8 mouse cellular contexts compared by ENCODE assay signal in the genomic region with DNA sequence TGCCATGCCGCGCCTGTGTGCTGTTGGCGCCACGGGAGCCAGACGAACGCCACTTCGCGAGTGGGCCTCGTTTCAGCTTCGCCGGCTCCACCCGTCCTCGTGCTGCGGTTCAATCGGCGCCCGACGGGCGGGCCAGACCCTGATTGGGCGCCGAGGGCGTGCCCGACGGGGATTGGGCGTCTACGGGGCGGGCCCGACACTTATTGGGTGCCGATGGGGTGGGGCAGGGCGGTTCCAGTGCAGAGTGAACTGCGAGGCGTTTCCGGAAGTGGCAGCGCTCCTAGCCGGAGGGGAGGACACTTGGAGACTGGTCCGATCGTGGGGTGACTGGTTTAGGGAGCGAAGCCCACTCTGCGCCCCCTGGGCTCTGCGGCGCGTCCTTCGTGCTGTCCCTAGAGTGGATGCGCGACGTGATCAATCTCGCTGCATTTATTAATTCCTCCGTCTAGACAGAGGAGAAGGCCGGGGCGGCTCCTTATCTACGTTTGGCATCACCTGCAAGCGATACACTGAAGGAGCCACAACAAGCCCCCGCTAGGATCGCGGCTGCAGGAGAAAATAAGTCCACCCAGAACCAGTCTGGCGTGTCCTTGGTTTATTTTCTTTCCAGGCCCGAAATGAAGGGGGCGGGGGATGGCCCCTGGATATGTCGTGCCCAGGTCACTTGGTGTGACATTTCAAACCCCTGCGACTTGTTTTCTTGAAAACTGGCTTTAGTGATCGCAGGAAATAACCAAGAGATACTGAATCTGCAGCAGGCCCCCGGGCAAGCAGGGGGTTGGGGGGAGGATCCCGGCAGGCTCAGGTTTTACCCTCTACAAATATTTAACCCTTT. TPM values are rescaled to one million over a fixed set of nuclear protein-coding genes. Genes with fewer than 3 reads are reported as not detected.
DNase-seq lines count a peak whose midpoint lies in the region; ATAC-seq and TF ChIP-seq lines count a peak whose summit lies in the region.

No protein-coding gene starts in this region.

- H3K27ac ChIP-seq in heart, embryonic 13.5 days (replicated peaks), result no peak overlapping the region
- no peak overlapping the region for H3K27ac ChIP-seq in kidney, embryonic 14.5 days (ENCODE audit: low read depth, low read length)
- H3K27ac ChIP-seq in small intestine, adult 2 months (ENCODE audit: insufficient read depth, low read depth, low read length), result no peak overlapping the region

- peaks cover 88% of the 10 kb centered on the region for H3K27me3 ChIP-seq in heart, embryonic 13.5 days (replicated peaks)
- H3K27me3 ChIP-seq in kidney, embryonic 14.5 days (ENCODE audit: control insufficient read depth, insufficient read depth, low read length), result peaks cover 87% of the 10 kb centered on the region
- peaks cover 67% of the 10 kb centered on the region for H3K27me3 ChIP-seq in small intestine, adult 2 months (ENCODE audit: control insufficient read depth, insufficient read depth, low read length)

- H3K9me3 ChIP-seq in heart, embryonic 13.5 days, result no peaks in the 10 kb centered on the region
- H3K9me3 ChIP-seq in kidney, embryonic 14.5 days (ENCODE audit: control insufficient read depth, low read length), result no peaks in the 10 kb centered on the region

- peak; percentile 26 for DNase-seq in left cerebral cortex, postnatal 4 days
- no peak for DNase-seq in left cerebral cortex, postnatal 25 days (ENCODE audit: low spot score in 2 of 2)
- peak; percentile 78 for DNase-seq in embryo, embryonic 11 days
- peak; percentile 46 for DNase-seq in lung, postnatal 36 days
- no peak for DNase-seq in left cerebral cortex, adult 11 months (ENCODE audit: low spot score)

- no peak for TF ChIP-seq POLR2A in small intestine, adult 2 months (IDR thresholded peaks at IDR 0.05; ENCODE audit: low read depth, low read length)

- no peak for ATAC-seq in heart, embryonic 13.5 days (ENCODE audit: extremely low read depth, insufficient number of reproducible peaks, low FRiP score, low TSS enrichment)
- ATAC-seq in kidney, embryonic 14.5 days (ENCODE audit: low FRiP score, low TSS enrichment), result peak; percentile 57

- intact Hi-C loops in left cerebral cortex, postnatal 4 days (cut with DNase I), result loop anchor here (10.0 kb wide), 1 partner anchor 368 kb away; no protein-coding TSS in a partner anchor
- intact Hi-C loops in left cerebral cortex, postnatal 25 days (cut with DNase I), result no loop called here

- 2% methylated on average over 63 of the region's 63 CpGs for WGBS in heart, embryonic 13.5 days
- 2% methylated on average over 63 of the region's 63 CpGs for WGBS in kidney, embryonic 14.5 days
- WGBS in small intestine, adult 2 months, result 12% methylated on average over 63 of the region's 63 CpGs

- no peaks in the 10 kb centered on the region for H3K36me3 ChIP-seq in heart, embryonic 13.5 days
- H3K36me3 ChIP-seq in kidney, embryonic 14.5 days (ENCODE audit: control insufficient read depth, insufficient read depth, low read length), result no peaks in the 10 kb centered on the region
- no peaks in the 10 kb centered on the region for H3K36me3 ChIP-seq in small intestine, adult 2 months (ENCODE audit: control insufficient read depth, insufficient read depth, low read length)

- no peak overlapping the region for H3K9ac ChIP-seq in heart, embryonic 13.5 days
- H3K9ac ChIP-seq in kidney, embryonic 14.5 days (ENCODE audit: low read depth, low read length), result no peak overlapping the region

- H3K4me2 ChIP-seq in heart, embryonic 13.5 days, result peak overlapping the region; percentile 63
- peak overlapping the region; percentile 45 for H3K4me2 ChIP-seq in kidney, embryonic 14.5 days (replicated peaks; ENCODE audit: low read depth, low read length)

- TF ChIP-seq CTCF in small intestine, adult 2 months (IDR thresholded peaks at IDR 0.05; ENCODE audit: extremely low read depth, insufficient read length, insufficient replicate concordance, low read depth, low read length), result no peak

- H3K4me3 ChIP-seq in heart, embryonic 13.5 days, result peak overlapping the region; percentile 44
- H3K4me3 ChIP-seq in kidney, embryonic 14.5 days (ENCODE audit: low read length), result peak overlapping the region; percentile 33
- H3K4me3 ChIP-seq in small intestine, adult 2 months (ENCODE audit: low read depth, low read length), result peak overlapping the region; percentile 59

- H3K4me1 ChIP-seq in heart, embryonic 13.5 days, result peaks cover 50% of the 10 kb centered on the region
- peaks cover 15% of the 10 kb centered on the region for H3K4me1 ChIP-seq in kidney, embryonic 14.5 days (ENCODE audit: control insufficient read depth, insufficient read depth, low read length)
- H3K4me1 ChIP-seq in small intestine, adult 2 months (ENCODE audit: control insufficient read depth, insufficient read depth, insufficient read length, low read length), result peaks cover 31% of the 10 kb centered on the region

RNA-seq across cellular contexts. Expression of gene Isl2, which starts 7.9 kb away (rescaled TPM):
- total RNA-seq in left cerebral cortex, postnatal 4 days (2021), result not detected
- total RNA-seq in left cerebral cortex, postnatal 25 days (2021), result not detected
- polyA plus RNA-seq in heart, embryonic 13.5 days (2015; fragmentation: Nextera tagmentation; extraction: Ambion mirVana), result 0.17 and 0.74 TPM in 2 replicates
- not detected in 2 replicates for polyA plus RNA-seq in kidney, embryonic 14.5 days (2014; fragmentation: Nextera tagmentation; extraction: Ambion mirVana)
- polyA plus RNA-seq in small intestine, adult 2 months (2012; rRNA removed), result 2.2 and 3.4 TPM in 2 replicates

RNA-seq across cellular contexts. Expression of gene Etfa, which starts 34.4 kb away (rescaled TPM):
- total RNA-seq in left cerebral cortex, postnatal 4 days (2021), result 10 to 100 TPM; 38.7 to 39.4 TPM
- total RNA-seq in left cerebral cortex, postnatal 25 days (2021), result 10 to 100 TPM; 42.6 to 45.8 TPM
- polyA plus RNA-seq in heart, embryonic 13.5 days (2015; fragmentation: Nextera tagmentation; extraction: Ambion mirVana), result 286 and 325 TPM in 2 replicates
- polyA plus RNA-seq in kidney, embryonic 14.5 days (2014; fragmentation: Nextera tagmentation; extraction: Ambion mirVana), result 189 and 190 TPM in 2 replicates
- 38.5 and 62.1 TPM in 2 replicates for polyA plus RNA-seq in small intestine, adult 2 months (2012; rRNA removed)

Comparison
In these comparisons a context has a peak if more than half of its experiments do, and no peak if none do; other contexts are left out.
1. DNase-seq: peak in left cerebral cortex, postnatal 4 days (single experiment), embryo, embryonic 11 days (single experiment) and lung, postnatal 36 days (single experiment); none in left cerebral cortex, postnatal 25 days (0 of 2) and left cerebral cortex, adult 11 months (single experiment).
2. Peak in every context shown above with its lines, with median percentiles within 50 percentile points of each other: H3K4me3 ChIP-seq.